Mouse (Mus musculus) neural tube, embryonic 11.5 days (tissue): Measurements from ENCODE around the gene Stfa2l1. TPM values are rescaled to one million over a fixed set of nuclear protein-coding genes. Genes with fewer than 3 reads are reported as not detected.
"Not testable (repeated sequence)": the region's sequence is repeated elsewhere in the genome, so short reads cannot be mapped to it uniquely, and the experiment has no call there.

Source experiments
- ATAC-seq: fragments of 200-750 bp; cut with Nextera tagmentation; 2 replicates; pipeline ENCODE4 v1.8.0; 2017; ENCODE audit warnings: moderate number of reproducible peaks, mild to moderate bottlenecking, moderate TSS enrichment, moderate library complexity; ENCODE audit not compliant: insufficient read depth, low FRiP score, low TSS enrichment
- DNase-seq: peaks from one replicate; pipeline ENCODE4 v3.0.0-alpha.2; 2015; ENCODE audit warnings: low spot score
- H3K27ac ChIP-seq: fragments of 300-500 bp; sonication (generic); 2 replicates; pipeline ENCODE4 v1.5.1; 2014; ENCODE audit warnings: low read depth, mild to moderate bottlenecking, low read length
- H3K27me3 ChIP-seq: fragments of 300-500 bp; sonication (generic); 2 replicates; pipeline ENCODE4 v1.6.1; 2014; ENCODE audit warnings: mild to moderate bottlenecking, low read length, mixed read lengths; ENCODE audit not compliant: control insufficient read depth, insufficient read depth
- H3K36me3 ChIP-seq: fragments of 300-500 bp; sonication (generic); 2 replicates; pipeline ENCODE4 v1.6.1; 2014; ENCODE audit warnings: mild to moderate bottlenecking, low read length, moderate library complexity, mixed read lengths; ENCODE audit not compliant: control insufficient read depth, insufficient read depth
- H3K4me1 ChIP-seq: fragments of 300-500 bp; sonication (generic); 2 replicates; pipeline ENCODE4 v1.6.1; 2014; ENCODE audit warnings: low read length, mixed read lengths; ENCODE audit not compliant: control insufficient read depth, insufficient read depth
- H3K4me2 ChIP-seq: fragments of 300-500 bp; sonication (generic); 2 replicates; pipeline ENCODE4 v1.6.1; 2014; ENCODE audit warnings: low read depth, mild to moderate bottlenecking, moderate library complexity
- H3K4me3 ChIP-seq: fragments of 300-500 bp; sonication (generic); 2 replicates; pipeline ENCODE4 v1.5.1; 2014; ENCODE audit warnings: low read depth, low read length
- H3K9ac ChIP-seq: fragments of 300-500 bp; sonication (generic); 2 replicates; pipeline ENCODE4 v1.6.1; 2014; ENCODE audit warnings: mild to moderate bottlenecking, low read length
- H3K9me3 ChIP-seq: fragments of 300-500 bp; sonication (generic); 2 replicates; pipeline ENCODE4 v1.6.1; 2016; ENCODE audit warnings: low read length; ENCODE audit not compliant: control insufficient read depth
- WGBS: fragments of 180-500 bp; shearing (Covaris S2); extraction: QIAGEN DNeasy Blood & Tissue Kit; methylation state at CpG from one replicate; pipeline ENCODE4 v1.1.7; 2014; 5-methylcytosine and 5-hydroxymethylcytosine counted together
- polyA plus RNA-seq: library from polyadenylated mRNA; unstranded; fragments of >200 nt; fragmentation: Nextera tagmentation; extraction: Ambion mirVana; gene quantifications from 2 replicates; pipeline ENCODE4 v1.2.1, GENCODE M21; 2014

The Stfa2l1 gene
- polyA plus RNA-seq, 1 experiment from 2014 or later = not detected

GRCm38 (mm10) chr16:36183912-36184311 is 27.3 kb downstream of the Stfa2l1 start, which contains the start of gene Gm5483:
Gm5483 (plus strand) TSS chr16:36184212.
- H3K36me3 ChIP-seq, H3K27me3 ChIP-seq, H3K9ac ChIP-seq, H3K27ac ChIP-seq, DNase-seq, H3K4me3 ChIP-seq, H3K4me1 ChIP-seq, H3K4me2 ChIP-seq, ATAC-seq, H3K9me3 ChIP-seq: not testable (repeated sequence)
- WGBS = 83% methylated on average over 4 of the region's 4 CpGs

GRCm38 (mm10) chr16:36199226-36199625 is 42.6 kb downstream of the Stfa2l1 start:
- Histone ChIP-seq H3K4me1 (no peaks in the 10 kb centered on the region), H3K4me3 (no peak overlapping the region), H3K27me3 (no peaks in the 10 kb centered on the region), H3K4me2 (peak overlapping the region; percentile 20; the same call in 1 of the 2 replicates), H3K9ac (no peak overlapping the region), H3K27ac (no peak overlapping the region), H3K9me3 (no peaks in the 10 kb centered on the region), H3K36me3 (no peaks in the 10 kb centered on the region)
- 54% methylated on average over 19 of the region's 19 CpGs for WGBS
- ATAC-seq (peak; percentile 60; the same call in 1 of the 2 replicates), DNase-seq (peak; percentile 17)

GRCm38 (mm10) chr16:36203846-36204245 is 47.2 kb downstream of the Stfa2l1 start:
- Histone ChIP-seq H3K27me3 (no peaks in the 10 kb centered on the region), H3K9ac (no peak overlapping the region), H3K4me3 (no peak overlapping the region), H3K4me1 (no peaks in the 10 kb centered on the region), H3K9me3 (no peaks in the 10 kb centered on the region), H3K27ac (no peak overlapping the region), H3K36me3 (no peaks in the 10 kb centered on the region), H3K4me2 (no peak overlapping the region)
- DNase-seq (no peak), ATAC-seq (no peak)
- WGBS = 84% methylated on average over 5 of the region's 5 CpGs

GRCm38 (mm10) chr16:36205684-36206083 is 49.1 kb downstream of the Stfa2l1 start:
- not testable (repeated sequence) for DNase-seq, H3K4me1 ChIP-seq, H3K27me3 ChIP-seq, H3K4me3 ChIP-seq, H3K4me2 ChIP-seq, H3K36me3 ChIP-seq, H3K9me3 ChIP-seq, ATAC-seq, H3K27ac ChIP-seq, H3K9ac ChIP-seq
- 38% methylated on average over 2 of the region's 2 CpGs for WGBS

GRCm38 (mm10) chr16:36209967-36210453 is 53.4 kb downstream of the Stfa2l1 start, which contains the start of gene Gm5416:
Gm5416 (plus strand) TSS chr16:36210403.
- Histone ChIP-seq H3K27ac (no peak within 1 kb of the TSS), H3K36me3 (no peaks in the 10 kb centered on the region), H3K4me3 (no peak within 1 kb of the TSS), H3K4me1 (no peaks in the 10 kb centered on the region), H3K27me3 (no peaks in the 10 kb centered on the region), H3K4me2 (no peak within 1 kb of the TSS), H3K9me3 (no peaks in the 10 kb centered on the region), H3K9ac (no peak within 1 kb of the TSS)
- ATAC-seq = no peak
- no peak for DNase-seq
- WGBS = 84% methylated on average over 2 of the region's 2 CpGs

Other genes with a start within 250 kb of the Stfa2l1 start
- gene Parp9, start 218.3 kb upstream of the Stfa2l1 start, polyA plus RNA-seq = 3.1 and 3.4 TPM in 2 replicates
- gene Dtx3l, start 217.7 kb upstream of the Stfa2l1 start, polyA plus RNA-seq = 1.9 and 3.2 TPM in 2 replicates
- gene Kpna1, start 178.1 kb upstream of the Stfa2l1 start, polyA plus RNA-seq = 89.7 and 92.5 TPM in 2 replicates
- 10.3 and 11.7 TPM in 2 replicates for gene Wdr5b, start 115.6 kb upstream of the Stfa2l1 start, polyA plus RNA-seq
- 211 and 230 TPM in 2 replicates for gene Fam162a, start 85.2 kb upstream of the Stfa2l1 start, polyA plus RNA-seq
- gene Ccdc58, start 85.1 kb upstream of the Stfa2l1 start, polyA plus RNA-seq = 71.8 and 74.0 TPM in 2 replicates
- not detected in 2 replicates for gene Csta1, start 25.6 kb upstream of the Stfa2l1 start, polyA plus RNA-seq
- 2.1 TPM in 1 of 2 replicates, not detected in the other for gene Gm5483, start 27.4 kb downstream of the Stfa2l1 start, polyA plus RNA-seq
- not detected in 2 replicates for gene Gm5416, start 53.6 kb downstream of the Stfa2l1 start, polyA plus RNA-seq
- not detected in 2 replicates for gene 2010005H15Rik, start 64.7 kb downstream of the Stfa2l1 start, polyA plus RNA-seq
- 1.9 and 3.6 TPM in 2 replicates for gene Stfa1, start 120.1 kb downstream of the Stfa2l1 start, polyA plus RNA-seq
- not detected in 2 replicates for gene BC117090, start 177.5 kb downstream of the Stfa2l1 start, polyA plus RNA-seq
- gene BC100530, start 210.9 kb downstream of the Stfa2l1 start, polyA plus RNA-seq = 0.89 and 1.9 TPM in 2 replicates